Mouse (Mus musculus): Measurements from ENCODE around the gene Tagln3. TPM values are rescaled to one million over a fixed set of nuclear protein-coding genes. Genes with fewer than 3 reads are reported as not detected.

Gene Tagln3
- polyA plus RNA-seq, 1 experiment from 2014 or later, result 3.5 TPM

- no peaks in the 10 kb centered on the region; the same call in 1 of the 2 replicates for H3K4me1 ChIP-seq (replicated peaks; ENCODE audit: control insufficient read depth, insufficient read depth, low read length)
- WGBS, result 53% methylated on average over 6 of the region's 6 CpGs
- no peaks in the 10 kb centered on the region for H3K9me3 ChIP-seq (ENCODE audit: control insufficient read depth, low read length)
- peak overlapping the region; percentile 52; the same call in 1 of the 2 replicates for H3K4me3 ChIP-seq (ENCODE audit: low read length)
- H3K27ac ChIP-seq (ENCODE audit: low read length), result no peak overlapping the region
- H3K9ac ChIP-seq (ENCODE audit: low read length), result peak overlapping the region; percentile 58
- no peaks in the 10 kb centered on the region for H3K27me3 ChIP-seq (ENCODE audit: control insufficient read depth, insufficient read depth, low read depth, low read length)
- peak overlapping the region; percentile 86 for H3K4me2 ChIP-seq (ENCODE audit: low read depth, low read length)
- no peak for ATAC-seq (ENCODE audit: low read depth)
- H3K36me3 ChIP-seq (ENCODE audit: control insufficient read depth, insufficient read depth, low read length), result no peaks in the 10 kb centered on the region
These were observed 1.1 kb downstream of the Tagln3 start for GRCm38 (mm10) chr16:45723172-45723901.

- Histone ChIP-seq H3K4me1 (replicated peaks; ENCODE audit: control insufficient read depth, insufficient read depth, low read length) (no peaks in the 10 kb centered on the region; the same call in 1 of the 2 replicates), H3K27ac (ENCODE audit: low read length) (no peak overlapping the region), H3K9me3 (ENCODE audit: control insufficient read depth, low read length) (no peaks in the 10 kb centered on the region), H3K27me3 (ENCODE audit: control insufficient read depth, insufficient read depth, low read depth, low read length) (no peaks in the 10 kb centered on the region), H3K36me3 (ENCODE audit: control insufficient read depth, insufficient read depth, low read length) (no peaks in the 10 kb centered on the region), H3K4me2 (ENCODE audit: low read depth, low read length) (no peak overlapping the region), H3K4me3 (ENCODE audit: low read length) (no peak overlapping the region), H3K9ac (ENCODE audit: low read length) (no peak overlapping the region)
- ATAC-seq (ENCODE audit: low read depth), result no peak
- WGBS, result 59% methylated on average over 3 of the region's 3 CpGs
These were observed 1.9 kb downstream of the Tagln3 start for GRCm38 (mm10) chr16:45722460-45722951.

- Histone ChIP-seq H3K4me2 (ENCODE audit: low read depth, low read length) (no peak overlapping the region), H3K36me3 (ENCODE audit: control insufficient read depth, insufficient read depth, low read length) (no peaks in the 10 kb centered on the region), H3K4me1 (replicated peaks; ENCODE audit: control insufficient read depth, insufficient read depth, low read length) (no peaks in the 10 kb centered on the region; the same call in 1 of the 2 replicates), H3K4me3 (ENCODE audit: low read length) (no peak overlapping the region), H3K27me3 (ENCODE audit: control insufficient read depth, insufficient read depth, low read depth, low read length) (no peaks in the 10 kb centered on the region), H3K9ac (ENCODE audit: low read length) (no peak overlapping the region), H3K27ac (ENCODE audit: low read length) (no peak overlapping the region), H3K9me3 (ENCODE audit: control insufficient read depth, low read length) (no peaks in the 10 kb centered on the region)
- no peak for ATAC-seq (ENCODE audit: low read depth)
- whole genome bisulfite sequencing, result 81% methylated on average over 10 of the region's 10 CpGs
These were observed 4.3 kb downstream of the Tagln3 start for GRCm38 (mm10) chr16:45720022-45720630.

GRCm38 (mm10) chr16:45718296-45718695, 6.1 kb downstream of the Tagln3 start:
- H3K4me3 ChIP-seq (ENCODE audit: low read length), result no peak overlapping the region
- no peaks in the 10 kb centered on the region for H3K9me3 ChIP-seq (ENCODE audit: control insufficient read depth, low read length)
- no peak overlapping the region for H3K4me2 ChIP-seq (ENCODE audit: low read depth, low read length)
- H3K9ac ChIP-seq (ENCODE audit: low read length), result no peak overlapping the region
- ATAC-seq (ENCODE audit: low read depth), result no peak
- 88% methylated on average over 4 of the region's 4 CpGs for WGBS
- H3K27ac ChIP-seq (ENCODE audit: low read length), result no peak overlapping the region
- no peaks in the 10 kb centered on the region for H3K27me3 ChIP-seq (ENCODE audit: control insufficient read depth, insufficient read depth, low read depth, low read length)
- no peaks in the 10 kb centered on the region for H3K4me1 ChIP-seq (replicated peaks; ENCODE audit: control insufficient read depth, insufficient read depth, low read length)
- no peaks in the 10 kb centered on the region for H3K36me3 ChIP-seq (ENCODE audit: control insufficient read depth, insufficient read depth, low read length)

GRCm38 (mm10) chr16:45714489-45715150, 9.8 kb downstream of the Tagln3 start:
- H3K4me3 ChIP-seq (ENCODE audit: low read length), result no peak overlapping the region
- no peaks in the 10 kb centered on the region for H3K4me1 ChIP-seq (replicated peaks; ENCODE audit: control insufficient read depth, insufficient read depth, low read length)
- 64% methylated on average over 5 of the region's 5 CpGs for WGBS
- H3K4me2 ChIP-seq (ENCODE audit: low read depth, low read length), result no peak overlapping the region
- H3K9me3 ChIP-seq (ENCODE audit: control insufficient read depth, low read length), result no peaks in the 10 kb centered on the region
- no peak overlapping the region for H3K27ac ChIP-seq (ENCODE audit: low read length)
- H3K9ac ChIP-seq (ENCODE audit: low read length), result no peak overlapping the region
- ATAC-seq (ENCODE audit: low read depth), result no peak
- H3K36me3 ChIP-seq (ENCODE audit: control insufficient read depth, insufficient read depth, low read length), result no peaks in the 10 kb centered on the region
- no peaks in the 10 kb centered on the region for H3K27me3 ChIP-seq (ENCODE audit: control insufficient read depth, insufficient read depth, low read depth, low read length)

GRCm38 (mm10) chr16:45713878-45714277, 10.5 kb downstream of the Tagln3 start:
- Histone ChIP-seq H3K27ac (ENCODE audit: low read length) (no peak overlapping the region), H3K9ac (ENCODE audit: low read length) (no peak overlapping the region), H3K9me3 (ENCODE audit: control insufficient read depth, low read length) (no peaks in the 10 kb centered on the region), H3K4me2 (ENCODE audit: low read depth, low read length) (no peak overlapping the region), H3K36me3 (ENCODE audit: control insufficient read depth, insufficient read depth, low read length) (no peaks in the 10 kb centered on the region), H3K4me3 (ENCODE audit: low read length) (no peak overlapping the region), H3K4me1 (replicated peaks; ENCODE audit: control insufficient read depth, insufficient read depth, low read length) (no peaks in the 10 kb centered on the region), H3K27me3 (ENCODE audit: control insufficient read depth, insufficient read depth, low read depth, low read length) (no peaks in the 10 kb centered on the region)
- ATAC-seq (ENCODE audit: low read depth), result no peak
- WGBS, result 73% methylated on average over 1 of the region's 1 CpGs

GRCm38 (mm10) chr16:45713261-45713660, 11.1 kb downstream of the Tagln3 start:
- WGBS, result 88% methylated on average over 5 of the region's 5 CpGs
- H3K27me3 ChIP-seq (ENCODE audit: control insufficient read depth, insufficient read depth, low read depth, low read length), result no peaks in the 10 kb centered on the region
- no peak overlapping the region for H3K4me3 ChIP-seq (ENCODE audit: low read length)
- no peak for ATAC-seq (ENCODE audit: low read depth)
- H3K4me1 ChIP-seq (replicated peaks; ENCODE audit: control insufficient read depth, insufficient read depth, low read length), result no peaks in the 10 kb centered on the region
- no peak overlapping the region for H3K9ac ChIP-seq (ENCODE audit: low read length)
- no peaks in the 10 kb centered on the region for H3K36me3 ChIP-seq (ENCODE audit: control insufficient read depth, insufficient read depth, low read length)
- H3K4me2 ChIP-seq (ENCODE audit: low read depth, low read length), result no peak overlapping the region
- H3K9me3 ChIP-seq (ENCODE audit: control insufficient read depth, low read length), result no peaks in the 10 kb centered on the region
- no peak overlapping the region for H3K27ac ChIP-seq (ENCODE audit: low read length)

GRCm38 (mm10) chr16:45711263-45711662, 13.1 kb downstream of the Tagln3 start:
- no peak overlapping the region for H3K9ac ChIP-seq (ENCODE audit: low read length)
- no peaks in the 10 kb centered on the region for H3K27me3 ChIP-seq (ENCODE audit: control insufficient read depth, insufficient read depth, low read depth, low read length)
- H3K4me1 ChIP-seq (replicated peaks; ENCODE audit: control insufficient read depth, insufficient read depth, low read length), result no peaks in the 10 kb centered on the region
- ATAC-seq (ENCODE audit: low read depth), result no peak
- H3K36me3 ChIP-seq (ENCODE audit: control insufficient read depth, insufficient read depth, low read length), result no peaks in the 10 kb centered on the region
- no peak overlapping the region for H3K4me3 ChIP-seq (ENCODE audit: low read length)
- H3K27ac ChIP-seq (ENCODE audit: low read length), result no peak overlapping the region
- no peaks in the 10 kb centered on the region for H3K9me3 ChIP-seq (ENCODE audit: control insufficient read depth, low read length)
- H3K4me2 ChIP-seq (ENCODE audit: low read depth, low read length), result no peak overlapping the region
- 79% methylated on average over 7 of the region's 7 CpGs for WGBS

- Histone ChIP-seq H3K27me3 (ENCODE audit: control insufficient read depth, insufficient read depth, low read depth, low read length) (no peaks in the 10 kb centered on the region), H3K4me3 (ENCODE audit: low read length) (no peak overlapping the region), H3K27ac (ENCODE audit: low read length) (no peak overlapping the region), H3K9me3 (ENCODE audit: control insufficient read depth, low read length) (no peaks in the 10 kb centered on the region), H3K4me1 (replicated peaks; ENCODE audit: control insufficient read depth, insufficient read depth, low read length) (no peaks in the 10 kb centered on the region), H3K36me3 (ENCODE audit: control insufficient read depth, insufficient read depth, low read length) (no peaks in the 10 kb centered on the region), H3K9ac (ENCODE audit: low read length) (no peak overlapping the region), H3K4me2 (ENCODE audit: low read depth, low read length) (no peak overlapping the region)
- 69% methylated on average over 5 of the region's 5 CpGs for WGBS
- no peak for ATAC-seq (ENCODE audit: low read depth)
These were observed 25.1 kb downstream of the Tagln3 start for GRCm38 (mm10) chr16:45699301-45699700.
